Mouse (Mus musculus): ENCODE results near the gene Crtap. TPM values are rescaled to one million over a fixed set of nuclear protein-coding genes. Genes with fewer than 3 reads are reported as not detected.

Gene Crtap
- polyA plus RNA-seq, 1 experiment, result 28.8 TPM

GRCm38 (mm10) chr9:114411295-114411694 lies 20.8 kb upstream of the Crtap start:
- WGBS, result 83% methylated on average over 5 of the region's 5 CpGs
- Histone ChIP-seq H3K27ac (ENCODE audit: insufficient read depth, low read depth, low read length) (no peak overlapping the region), H3K36me3 (ENCODE audit: control insufficient read depth, insufficient read depth, low read length) (peaks cover 24% of the 10 kb centered on the region), H3K27me3 (ENCODE audit: control insufficient read depth, insufficient read depth, low read length) (no peaks in the 10 kb centered on the region), H3K4me3 (ENCODE audit: low read depth, low read length) (no peak overlapping the region), H3K4me1 (ENCODE audit: control insufficient read depth, insufficient read depth, insufficient read length, low read length) (peaks cover 3% of the 10 kb centered on the region; the same call in 1 of the 2 replicates)
- no peak for TF ChIP-seq POLR2A (IDR thresholded peaks at IDR 0.05; ENCODE audit: low read depth, low read length)
- no peak for TF ChIP-seq CTCF (IDR thresholded peaks at IDR 0.05; ENCODE audit: extremely low read depth, insufficient read length, insufficient replicate concordance, low read depth, low read length)

- Histone ChIP-seq H3K4me3 (ENCODE audit: low read depth, low read length) (no peak overlapping the region), H3K27ac (ENCODE audit: insufficient read depth, low read depth, low read length) (no peak overlapping the region), H3K4me1 (ENCODE audit: control insufficient read depth, insufficient read depth, insufficient read length, low read length) (no peaks in the 10 kb centered on the region), H3K27me3 (ENCODE audit: control insufficient read depth, insufficient read depth, low read length) (no peaks in the 10 kb centered on the region), H3K36me3 (ENCODE audit: control insufficient read depth, insufficient read depth, low read length) (peaks cover 26% of the 10 kb centered on the region)
- no peak for TF ChIP-seq POLR2A (IDR thresholded peaks at IDR 0.05; ENCODE audit: low read depth, low read length)
- no peak for TF ChIP-seq CTCF (IDR thresholded peaks at IDR 0.05; ENCODE audit: extremely low read depth, insufficient read length, insufficient replicate concordance, low read depth, low read length)
- WGBS, result 98% methylated on average over 11 of the region's 11 CpGs
These were observed 19.9 kb upstream of the Crtap start for GRCm38 (mm10) chr9:114410313-114410862.

GRCm38 (mm10) chr9:114407676-114408075 lies 17.2 kb upstream of the Crtap start:
- H3K36me3 ChIP-seq (ENCODE audit: control insufficient read depth, insufficient read depth, low read length), result peaks cover 41% of the 10 kb centered on the region
- no peak for TF ChIP-seq POLR2A (IDR thresholded peaks at IDR 0.05; ENCODE audit: low read depth, low read length)
- TF ChIP-seq CTCF (IDR thresholded peaks at IDR 0.05; ENCODE audit: extremely low read depth, insufficient read length, insufficient replicate concordance, low read depth, low read length), result no peak
- no peaks in the 10 kb centered on the region for H3K4me1 ChIP-seq (ENCODE audit: control insufficient read depth, insufficient read depth, insufficient read length, low read length)
- H3K27ac ChIP-seq (ENCODE audit: insufficient read depth, low read depth, low read length), result no peak overlapping the region
- 92% methylated on average over 2 of the region's 2 CpGs for WGBS
- no peak overlapping the region for H3K4me3 ChIP-seq (ENCODE audit: low read depth, low read length)
- no peaks in the 10 kb centered on the region for H3K27me3 ChIP-seq (ENCODE audit: control insufficient read depth, insufficient read depth, low read length)

GRCm38 (mm10) chr9:114401685-114402080 lies 11.2 kb upstream of the Crtap start:
- TF ChIP-seq CTCF (IDR thresholded peaks at IDR 0.05; ENCODE audit: extremely low read depth, insufficient read length, insufficient replicate concordance, low read depth, low read length) (peak; percentile 47; the same call in 1 of the 2 replicates), POLR2A (IDR thresholded peaks at IDR 0.05; ENCODE audit: low read depth, low read length) (no peak)
- Histone ChIP-seq H3K4me1 (ENCODE audit: control insufficient read depth, insufficient read depth, insufficient read length, low read length) (peaks cover 10% of the 10 kb centered on the region), H3K27me3 (ENCODE audit: control insufficient read depth, insufficient read depth, low read length) (no peaks in the 10 kb centered on the region), H3K27ac (ENCODE audit: insufficient read depth, low read depth, low read length) (peak overlapping the region; percentile 90), H3K4me3 (ENCODE audit: low read depth, low read length) (peak overlapping the region; percentile 88), H3K36me3 (ENCODE audit: control insufficient read depth, insufficient read depth, low read length) (peaks cover 20% of the 10 kb centered on the region)
- WGBS, result 2% methylated on average over 16 of the region's 16 CpGs

GRCm38 (mm10) chr9:114400949-114401684 lies 10.6 kb upstream of the Crtap start, which contains the start of the genes Glb1 and Tmppe:
Gene Glb1, plus strand, starts transcription at chr9:114401076.
Gene Tmppe, plus strand, starts transcription at chr9:114401105.
- Histone ChIP-seq H3K4me3 (ENCODE audit: low read depth, low read length) (peak within 1 kb of the TSS; percentile 88), H3K36me3 (ENCODE audit: control insufficient read depth, insufficient read depth, low read length) (peaks cover 17% of the 10 kb centered on the region), H3K4me1 (ENCODE audit: control insufficient read depth, insufficient read depth, insufficient read length, low read length) (peaks cover 10% of the 10 kb centered on the region), H3K27me3 (ENCODE audit: control insufficient read depth, insufficient read depth, low read length) (no peaks in the 10 kb centered on the region), H3K27ac (ENCODE audit: insufficient read depth, low read depth, low read length) (peak within 1 kb of the TSS; percentile 90)
- WGBS, result under 1% methylated on average over 73 of the region's 73 CpGs
- TF ChIP-seq CTCF (IDR thresholded peaks at IDR 0.05; ENCODE audit: extremely low read depth, insufficient read length, insufficient replicate concordance, low read depth, low read length) (no peak), POLR2A (IDR thresholded peaks at IDR 0.05; ENCODE audit: low read depth, low read length) (peak; percentile 14)

- 9% methylated on average over 5 of the region's 5 CpGs for WGBS
- Histone ChIP-seq H3K4me1 (ENCODE audit: control insufficient read depth, insufficient read depth, insufficient read length, low read length) (peaks cover 10% of the 10 kb centered on the region), H3K36me3 (ENCODE audit: control insufficient read depth, insufficient read depth, low read length) (peaks cover 17% of the 10 kb centered on the region), H3K4me3 (ENCODE audit: low read depth, low read length) (peak overlapping the region; percentile 88), H3K27ac (ENCODE audit: insufficient read depth, low read depth, low read length) (peak overlapping the region; percentile 37), H3K27me3 (ENCODE audit: control insufficient read depth, insufficient read depth, low read length) (no peaks in the 10 kb centered on the region)
- TF ChIP-seq POLR2A (IDR thresholded peaks at IDR 0.05; ENCODE audit: low read depth, low read length), result no peak
These were observed 10.1 kb upstream of the Crtap start for GRCm38 (mm10) chr9:114400588-114400948.

GRCm38 (mm10) chr9:114399680-114400079 lies 9.2 kb upstream of the Crtap start:
- 89% methylated on average over 12 of the region's 12 CpGs for WGBS
- Histone ChIP-seq H3K27ac (ENCODE audit: insufficient read depth, low read depth, low read length) (no peak overlapping the region), H3K4me3 (ENCODE audit: low read depth, low read length) (no peak overlapping the region), H3K36me3 (ENCODE audit: control insufficient read depth, insufficient read depth, low read length) (peaks cover 9% of the 10 kb centered on the region; the same call in 1 of the 2 replicates), H3K4me1 (ENCODE audit: control insufficient read depth, insufficient read depth, insufficient read length, low read length) (peaks cover 15% of the 10 kb centered on the region), H3K27me3 (ENCODE audit: control insufficient read depth, insufficient read depth, low read length) (no peaks in the 10 kb centered on the region)
- TF ChIP-seq CTCF (IDR thresholded peaks at IDR 0.05; ENCODE audit: extremely low read depth, insufficient read length, insufficient replicate concordance, low read depth, low read length) (no peak), POLR2A (IDR thresholded peaks at IDR 0.05; ENCODE audit: low read depth, low read length) (no peak)

Data from small intestine, adult 2 months (tissue).